Mouse (Mus musculus) thymus, adult 18-20 months (tissue): Measurements from ENCODE around the gene Pld1.

Experiments
- DNase-seq, 2 experiments: peaks; one replicate each; pipeline ENCODE4 v3.0.0; 2022; ENCODE audit warnings: mixed read lengths in 2 of 2

Pld1 gene

GRCm38 (mm10) chr3:27938381-27939323 lies at the start of gene Pld1:
Pld1 (plus strand) TSS chr3:27938695.
- DNase-seq, result peak in 1 of 2 experiments; percentile 5

GRCm38 (mm10) chr3:27896318-27896892 lies 42.1 kb upstream of the Pld1 start, which contains the start of gene Tmem212:
Tmem212 (minus strand) TSS chr3:27896368.
- DNase-seq, result no peak

- DNase-seq, result no peak
Observed at GRCm38 (mm10) chr3:27898178-27898577, 40.3 kb upstream of the Pld1 start.

DNA sequence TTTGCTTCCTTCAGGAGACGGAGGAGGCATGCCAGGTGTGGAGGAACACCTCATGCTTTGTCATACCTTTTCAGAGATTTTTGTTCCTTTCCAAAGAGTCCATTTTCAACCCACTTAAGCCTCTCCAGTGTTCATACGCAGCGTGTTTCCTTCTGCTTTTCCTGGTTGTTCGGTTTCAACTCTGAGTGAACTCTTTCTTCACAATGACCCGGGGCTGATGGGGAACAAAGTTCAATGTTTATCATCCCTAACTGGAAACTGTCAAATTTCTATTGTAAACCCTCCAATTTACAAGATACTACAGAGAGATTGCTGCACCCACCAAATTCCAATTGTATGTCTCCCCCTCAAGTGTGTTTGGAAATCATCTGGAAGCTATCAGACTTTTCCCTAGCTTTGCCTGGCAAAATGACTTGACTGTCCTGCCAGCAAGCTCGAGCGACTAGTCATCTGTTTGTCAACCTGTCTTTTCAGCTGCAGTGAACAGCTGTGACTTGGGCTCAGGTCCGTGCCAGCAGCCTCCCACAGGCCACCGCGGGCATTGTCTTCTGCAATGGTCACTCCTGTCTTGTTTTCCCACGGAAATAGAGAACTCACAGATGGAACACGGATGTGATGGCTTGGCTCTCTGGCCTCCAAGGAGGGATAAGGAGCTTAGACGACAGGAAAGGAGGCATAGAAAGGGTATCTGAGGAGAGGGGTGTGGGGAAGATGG lies 39.3 kb upstream of the Pld1 start:
- no peak for DNase-seq

GRCm38 (mm10) chr3:27901846-27902245 lies 36.6 kb upstream of the Pld1 start:
- no peak for DNase-seq

GRCm38 (mm10) chr3:27904659-27905330 lies 33.7 kb upstream of the Pld1 start:
- DNase-seq, result no peak

GRCm38 (mm10) chr3:27906647-27907209 lies 31.8 kb upstream of the Pld1 start:
- no peak for DNase-seq

DNA sequence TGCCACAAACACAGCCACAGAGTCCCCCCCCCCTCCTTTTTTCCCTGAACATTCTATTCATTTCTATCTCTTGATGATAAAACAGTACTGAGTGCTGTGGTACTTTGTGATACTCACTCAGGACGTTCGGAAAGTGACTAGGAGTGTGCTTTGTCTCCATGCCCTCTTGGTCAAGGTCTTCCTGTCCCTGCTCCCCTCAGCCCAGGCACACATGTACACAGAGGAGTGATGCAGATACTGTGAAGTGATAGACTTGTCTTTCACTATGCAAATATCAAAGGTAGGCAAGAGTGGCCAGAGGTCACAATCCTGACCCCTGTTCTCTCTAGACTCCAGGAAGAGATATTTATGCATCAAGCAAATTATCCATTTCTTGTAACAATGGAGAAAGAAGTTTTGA lies 31.2 kb upstream of the Pld1 start:
- DNase-seq, result no peak

GRCm38 (mm10) chr3:27908316-27908715 lies 30.2 kb upstream of the Pld1 start:
- no peak for DNase-seq

DNA sequence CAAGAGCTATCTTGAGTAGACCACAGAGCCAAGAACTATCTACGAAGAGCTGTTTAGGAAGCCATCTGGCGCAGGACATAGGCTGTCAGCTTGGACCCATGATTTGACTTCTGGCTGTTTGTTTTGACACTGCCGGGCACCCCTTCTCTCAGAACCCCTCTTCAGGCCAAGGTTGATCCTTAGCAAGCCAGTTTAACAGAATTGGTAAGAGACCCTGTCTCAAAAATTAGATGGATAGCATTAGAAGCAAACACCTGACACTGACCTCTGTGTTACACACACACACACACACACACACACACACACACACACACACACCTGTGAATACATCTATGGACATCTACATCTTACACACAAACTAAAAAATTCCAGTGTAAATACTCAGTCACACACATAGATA lies 29.5 kb upstream of the Pld1 start:
- DNase-seq, result no peak

GRCm38 (mm10) chr3:27918656-27919436 lies 19.6 kb upstream of the Pld1 start:
- no peak for DNase-seq

- no peak for DNase-seq
Observed at GRCm38 (mm10) chr3:27921268-27922020, 17.1 kb upstream of the Pld1 start.

- no peak for DNase-seq
Observed at GRCm38 (mm10) chr3:27924037-27924436, 14.5 kb upstream of the Pld1 start.

- DNase-seq, result no peak
Observed at GRCm38 (mm10) chr3:27929219-27929618, 9.3 kb upstream of the Pld1 start.

DNA sequence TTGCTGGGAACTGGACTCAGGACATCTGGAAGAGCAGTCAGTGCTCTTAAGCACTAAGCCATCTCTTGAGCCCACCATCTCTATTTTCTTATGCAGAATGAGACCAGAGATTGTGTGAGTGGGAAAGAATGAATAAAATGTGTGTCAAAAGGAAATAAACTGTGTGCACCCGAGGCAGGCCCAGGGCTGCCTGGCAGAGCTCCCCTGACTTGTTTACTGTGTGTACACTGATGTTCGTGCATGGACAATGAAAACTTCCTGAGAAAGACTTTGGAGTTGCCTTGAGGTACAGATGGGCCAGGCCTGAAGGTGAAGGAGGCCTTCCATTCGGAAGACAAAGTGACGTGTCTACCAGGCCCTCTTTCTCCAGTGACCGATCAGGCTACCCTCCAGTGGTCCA lies 6.1 kb upstream of the Pld1 start:
- no peak for DNase-seq

- DNase-seq, result no peak
Observed at GRCm38 (mm10) chr3:27935644-27936043, 2.9 kb upstream of the Pld1 start.

DNA sequence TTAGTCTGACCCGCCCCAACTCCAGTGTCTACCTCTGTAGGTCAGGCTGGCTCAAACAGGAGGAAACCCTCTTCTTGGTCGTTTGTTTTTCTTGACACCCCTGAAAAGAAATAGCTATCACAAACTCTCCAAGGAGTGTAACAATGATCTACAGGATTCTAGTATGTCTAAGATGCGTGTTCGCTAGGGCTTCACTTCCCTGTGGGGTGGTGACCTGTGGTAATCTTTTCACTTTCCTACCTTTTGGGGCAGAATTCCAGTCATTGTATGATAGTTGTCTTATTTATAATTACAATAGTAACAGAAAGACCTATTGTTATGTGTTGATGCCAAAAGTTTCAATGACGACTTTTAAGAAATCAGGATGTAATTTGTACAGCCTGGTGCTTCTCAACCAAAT lies 1.8 kb upstream of the Pld1 start:
- DNase-seq, result no peak

DNA sequence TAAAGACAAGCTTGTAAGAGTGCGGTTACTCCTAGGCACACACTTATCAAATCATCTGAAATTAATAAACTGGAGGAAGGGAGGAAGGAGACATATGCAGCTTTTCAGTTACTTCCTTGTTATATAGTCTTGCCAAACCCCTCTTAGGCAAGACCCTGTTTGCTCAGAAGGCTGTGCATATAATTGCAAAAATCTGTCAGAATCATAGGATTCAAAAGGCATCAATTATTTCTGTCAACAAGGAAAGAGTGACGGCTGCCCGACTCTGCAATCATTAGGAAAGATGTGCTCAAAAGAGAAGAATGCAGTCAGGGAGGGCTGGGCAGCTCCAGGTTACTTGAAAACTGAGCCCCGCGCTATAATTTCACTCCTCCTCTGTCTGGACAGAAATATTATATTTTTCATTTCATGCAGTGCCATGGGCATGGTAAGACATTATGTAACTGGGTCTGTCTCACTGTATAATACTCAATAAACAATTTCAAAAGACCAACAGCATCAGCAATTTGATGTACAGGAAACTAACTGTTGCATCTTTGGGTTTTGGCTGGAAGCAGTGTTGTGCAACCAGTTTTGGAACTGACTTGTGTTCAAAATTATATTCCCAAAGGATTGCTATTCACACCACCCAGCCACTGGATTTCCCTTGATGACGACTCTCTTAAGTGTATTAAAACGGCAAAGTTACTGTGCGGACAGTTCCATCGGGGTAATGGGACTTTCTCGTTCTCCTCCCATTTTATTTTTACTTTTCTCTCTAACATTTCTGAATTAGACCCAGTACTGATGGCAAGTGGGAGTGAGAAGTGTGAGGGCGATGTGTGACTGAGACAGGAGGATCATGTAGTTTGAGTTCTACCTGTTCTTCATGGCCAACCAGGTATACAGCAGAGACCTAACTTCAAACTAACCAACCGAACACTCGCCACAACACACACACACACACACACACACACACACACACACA lies 1.1 kb upstream of the Pld1 start:
- DNase-seq, result no peak

DNA sequence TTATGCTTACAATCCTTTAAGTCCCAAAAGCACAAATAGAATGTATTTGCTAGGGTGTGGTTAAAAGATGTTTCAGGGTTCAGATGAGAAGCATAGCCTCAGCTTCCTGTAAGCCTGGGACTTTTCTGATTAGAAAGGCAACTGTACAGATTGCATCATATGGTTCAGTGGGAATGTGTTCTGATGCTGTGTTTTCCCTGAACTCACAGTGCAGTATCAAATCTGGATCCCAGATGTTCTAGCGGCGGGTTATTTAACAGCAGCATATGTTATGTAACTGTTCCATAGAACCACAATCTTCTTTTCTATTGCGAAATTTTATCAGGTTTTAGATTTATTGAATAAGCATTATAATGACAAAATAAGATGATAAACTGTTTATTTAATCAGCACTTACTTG lies 3.1 kb downstream of the Pld1 start:
- DNase-seq, result no peak

DNA sequence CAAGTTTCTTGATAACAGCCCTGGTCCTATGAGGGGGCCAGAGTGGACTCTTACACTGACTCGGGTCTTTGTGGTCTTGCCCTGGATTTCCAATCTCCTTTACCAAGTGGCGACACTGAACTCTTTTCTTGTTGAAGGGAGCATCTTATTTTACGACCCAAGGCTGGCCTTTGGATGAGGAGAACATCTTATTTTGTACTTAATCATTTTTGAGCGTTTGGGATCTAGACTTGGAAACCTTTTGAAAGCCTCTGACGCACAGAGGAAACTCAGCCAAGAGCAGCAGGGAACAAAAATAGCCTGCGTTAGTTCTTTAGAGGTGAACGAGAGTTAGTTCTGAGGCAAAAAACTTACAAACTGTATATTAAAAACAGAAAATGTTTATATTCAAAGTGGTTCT lies 4.5 kb downstream of the Pld1 start:
- DNase-seq, result no peak
